ENCODE assay signal across 20 mouse cellular contexts in genomic region chr14:105404241-105404640, GRCm38 (mm10).
A peak's percentile ranks its signal among the peaks of the same experiment; 100 is the strongest.
DNase-seq lines count a peak whose midpoint lies in the region; ATAC-seq and TF ChIP-seq lines count a peak whose summit lies in the region.
"Had no signal": no experiment of that assay in that cellular context is flagged by ENCODE, and none has a peak within 500 bp of the region (broad histone marks: within the 10 kb centered on the region; RNA-seq: fewer than 3 reads in every experiment).

No protein-coding gene starts in this region.

- TF ChIP-seq EP300 in lung, postnatal 0 days (IDR thresholded peaks at IDR 0.05): no peak

- H3K4me3 ChIP-seq in lung, postnatal 0 days (ENCODE audit: low read depth, low read length): no peak overlapping the region
- no peak overlapping the region for H3K4me3 ChIP-seq in heart, embryonic 11.5 days (ENCODE audit: low read depth, low read length)
- H3K4me3 ChIP-seq in hindbrain, postnatal 0 days (ENCODE audit: low read length): no peak overlapping the region
- H3K4me3 ChIP-seq: embryonic facial prominence, embryonic 10.5 days; hindbrain, embryonic 15.5 days; limb, embryonic 12.5 days; liver, embryonic 12.5 days; midbrain, embryonic 10.5 days; neural tube, embryonic 12.5 days had no signal

- H3K27me3 ChIP-seq in lung, postnatal 0 days (replicated peaks; ENCODE audit: insufficient read depth, low read length): no peaks in the 10 kb centered on the region
- H3K27me3 ChIP-seq in heart, embryonic 11.5 days (ENCODE audit: control insufficient read depth, insufficient read depth, low read length): no peaks in the 10 kb centered on the region
- H3K27me3 ChIP-seq in hindbrain, postnatal 0 days (ENCODE audit: insufficient read depth, low read length): no peaks in the 10 kb centered on the region
- H3K27me3 ChIP-seq: CH12.LX; hindbrain, embryonic 15.5 days; limb, embryonic 12.5 days; liver, embryonic 12.5 days; neural tube, embryonic 12.5 days had no signal

- ATAC-seq in lung, postnatal 0 days: peak; percentile 53; the same call in 1 of the 2 replicates
- peak; percentile 79; the same call in 1 of the 2 replicates for ATAC-seq in heart, embryonic 11.5 days (replicated peaks; ENCODE audit: insufficient number of reproducible peaks, low FRiP score, low TSS enrichment)
- ATAC-seq in hindbrain, postnatal 0 days: no peak
- no peak for ATAC-seq in monocyte, adult 5-6 weeks (replicated peaks; ENCODE audit: insufficient number of reproducible peaks, low FRiP score, low TSS enrichment, poor library complexity, severe bottlenecking)
- ATAC-seq: liver, embryonic 12.5 days had no signal

- H3K9ac ChIP-seq in lung, postnatal 0 days (replicated peaks; ENCODE audit: low read depth): no peak overlapping the region
- H3K9ac ChIP-seq in heart, embryonic 11.5 days (ENCODE audit: low read depth, low read length): no peak overlapping the region
- no peak overlapping the region for H3K9ac ChIP-seq in hindbrain, postnatal 0 days (replicated peaks; ENCODE audit: low read length)
- H3K9ac ChIP-seq: hindbrain, embryonic 15.5 days; limb, embryonic 12.5 days; liver, embryonic 12.5 days; neural tube, embryonic 12.5 days had no signal

- TF ChIP-seq CTCF in lung, postnatal 0 days (IDR thresholded peaks at IDR 0.05): no peak
- TF ChIP-seq CTCF in hindbrain, postnatal 0 days (IDR thresholded peaks at IDR 0.05; ENCODE audit: low read depth): no peak

- intact Hi-C loops in heart, postnatal 10 days (cut with DNase I): loop anchor here (5.0 kb wide), 1 partner anchor 78 kb away; no protein-coding TSS in a partner anchor

- no peaks in the 10 kb centered on the region for H3K4me1 ChIP-seq in lung, postnatal 0 days (ENCODE audit: insufficient read depth, low read depth, low read length)
- peaks cover 19% of the 10 kb centered on the region for H3K4me1 ChIP-seq in heart, embryonic 11.5 days (ENCODE audit: control insufficient read depth, insufficient read depth, low read length)
- H3K4me1 ChIP-seq in hindbrain, postnatal 0 days (ENCODE audit: insufficient read depth, low read length): no peaks in the 10 kb centered on the region
- H3K4me1 ChIP-seq: hindbrain, embryonic 15.5 days; liver, embryonic 12.5 days; midbrain, embryonic 10.5 days; neural tube, embryonic 12.5 days had no signal

- DNase-seq in lung, postnatal 0 days (ENCODE audit: low spot score): peak; percentile 69
- DNase-seq in lung, postnatal 4 days: no peak
- DNase-seq in heart, postnatal 10 days: peak; percentile 83 to 85
- DNase-seq in right cerebral cortex, postnatal 25 days: no peak
- DNase-seq in hindbrain, postnatal 0 days (ENCODE audit: low spot score): no peak
- DNase-seq: cerebellum, adult 2 months; kidney, adult 11 months; right cerebral cortex, adult 18-20 months; thymus, postnatal 25 days had no signal

- no peak overlapping the region for H3K4me2 ChIP-seq in lung, postnatal 0 days (replicated peaks; ENCODE audit: low read depth, low read length)
- H3K4me2 ChIP-seq in heart, embryonic 11.5 days: peak overlapping the region; percentile 6; the same call in 1 of the 2 replicates
- H3K4me2 ChIP-seq in hindbrain, postnatal 0 days (ENCODE audit: low read depth, low read length): no peak overlapping the region
- H3K4me2 ChIP-seq: hindbrain, embryonic 15.5 days; limb, embryonic 12.5 days; liver, embryonic 12.5 days; neural tube, embryonic 12.5 days had no signal

- H3K27ac ChIP-seq in lung, postnatal 0 days (ENCODE audit: low read length): no peak overlapping the region
- H3K27ac ChIP-seq in heart, embryonic 11.5 days (ENCODE audit: low read depth, low read length): peak overlapping the region; percentile 64
- H3K27ac ChIP-seq in hindbrain, postnatal 0 days: no peak overlapping the region
- H3K27ac ChIP-seq: embryonic facial prominence, embryonic 10.5 days; hindbrain, embryonic 15.5 days; kidney, postnatal 0 days; limb, embryonic 12.5 days; liver, embryonic 12.5 days; macrophage; midbrain, embryonic 10.5 days; neural tube, embryonic 12.5 days had no signal

- no peaks in the 10 kb centered on the region for H3K9me3 ChIP-seq in lung, postnatal 0 days (ENCODE audit: low read length)
- no peaks in the 10 kb centered on the region for H3K9me3 ChIP-seq in heart, embryonic 11.5 days (replicated peaks; ENCODE audit: control insufficient read depth, low read length)
- no peaks in the 10 kb centered on the region for H3K9me3 ChIP-seq in hindbrain, postnatal 0 days (ENCODE audit: low read length)
- H3K9me3 ChIP-seq: embryonic facial prominence, embryonic 10.5 days; hindbrain, embryonic 15.5 days; limb, embryonic 12.5 days; liver, embryonic 12.5 days; midbrain, embryonic 10.5 days; neural tube, embryonic 12.5 days had no signal

- no peaks in the 10 kb centered on the region for H3K36me3 ChIP-seq in lung, postnatal 0 days (ENCODE audit: insufficient read depth, low read length)
- no peaks in the 10 kb centered on the region for H3K36me3 ChIP-seq in heart, embryonic 11.5 days (ENCODE audit: control insufficient read depth, insufficient read depth, low read length)
- H3K36me3 ChIP-seq in hindbrain, postnatal 0 days (ENCODE audit: insufficient read depth, low read length): no peaks in the 10 kb centered on the region
- H3K36me3 ChIP-seq: embryonic facial prominence, embryonic 10.5 days; hindbrain, embryonic 15.5 days; limb, embryonic 12.5 days; liver, embryonic 12.5 days; midbrain, embryonic 10.5 days; neural tube, embryonic 12.5 days had no signal

- WGBS in lung, postnatal 0 days: 62% methylated on average over 6 of the region's 6 CpGs
- 34% methylated on average over 6 of the region's 6 CpGs for WGBS in heart, embryonic 11.5 days (ENCODE audit: insufficient replicate concordance)
- 90% methylated on average over 6 of the region's 6 CpGs for WGBS in hindbrain, postnatal 0 days

Comparison
In these comparisons a context has a peak if more than half of its experiments do, and no peak if none do; other contexts are left out.
1. DNase-seq: peak in lung, postnatal 0 days (single experiment) and heart, postnatal 10 days (2 of 2); none in lung, postnatal 4 days (0 of 2), right cerebral cortex, postnatal 25 days (single experiment) and hindbrain, postnatal 0 days (single experiment).
2. ATAC-seq: peak in lung, postnatal 0 days (single experiment) and heart, embryonic 11.5 days (single experiment); none in hindbrain, postnatal 0 days (single experiment) and monocyte, adult 5-6 weeks (single experiment).